Mouse (Mus musculus) G1E (cell line): ENCODE results near the gene Nectin1. TPM values are rescaled to one million over a fixed set of nuclear protein-coding genes. Genes with fewer than 3 reads are reported as not detected.

ENCODE experiments used
- ATAC-seq: 2 replicates; pipeline ENCODE4 v1.8.0; 2016; ENCODE audit warnings: mild to moderate bottlenecking; ENCODE audit not compliant: insufficient number of reproducible peaks, poor library complexity, low FRiP score, severe bottlenecking; ENCODE audit errors: extremely low read depth
- DNase-seq: peaks from one replicate; pipeline ENCODE4 v3.0.0; 2012; ENCODE audit warnings: low spot score
- H3K27me3 ChIP-seq: 2 replicates; pipeline ENCODE4 v1.6.1; 2012; ENCODE audit warnings: mild to moderate bottlenecking, low read length, inconsistent platforms; ENCODE audit not compliant: insufficient read depth
- H3K36me3 ChIP-seq: replicated peaks from 2 replicates; pipeline ENCODE3; 2012; ENCODE audit warnings: mild to moderate bottlenecking, inconsistent platforms
- H3K4me1 ChIP-seq: 2 replicates; pipeline ENCODE4 v1.6.1; 2012; ENCODE audit warnings: low read depth, low read length, inconsistent platforms, mixed read lengths; ENCODE audit not compliant: insufficient read depth
- H3K4me3 ChIP-seq: 2 replicates; pipeline ENCODE4 v1.5.1; 2012; ENCODE audit warnings: low read depth, mild to moderate bottlenecking, inconsistent platforms, low read length, moderate library complexity, mixed read lengths
- H3K9me3 ChIP-seq: replicated peaks from 2 replicates; pipeline ENCODE4 v1.6.1; 2012; ENCODE audit warnings: inconsistent platforms
- CTCF ChIP-seq: IDR thresholded peaks from 2 replicates; pipeline ENCODE4 v1.5.1; 2012; ENCODE audit warnings: low read depth, low read length, inconsistent platforms, mixed read lengths
- GATA1 ChIP-seq: IDR thresholded peaks from 2 replicates; pipeline ENCODE4 v1.6.1; 2012; ENCODE audit warnings: borderline replicate concordance, low read length, inconsistent platforms, mixed read lengths
- GATA2 ChIP-seq: IDR thresholded peaks from 2 replicates; pipeline ENCODE4 v1.6.1; 2012; ENCODE audit warnings: low read depth, low read length, inconsistent platforms, borderline replicate concordance
- POLR2AphosphoS5 ChIP-seq: IDR thresholded peaks from 2 replicates; pipeline ENCODE4 v1.6.1; 2012; ENCODE audit warnings: low read depth, low read length, inconsistent platforms; ENCODE audit not compliant: insufficient replicate concordance
- TAL1 ChIP-seq: conservative IDR thresholded peaks from 2 replicates; pipeline ENCODE4 v1.6.1; 2012; ENCODE audit warnings: low read depth, low read length, inconsistent platforms, mixed read lengths
- polyA plus RNA-seq: library from polyadenylated mRNA; stranded (reverse); fragments of >175 nt; gene quantifications from 2 replicates; pipeline ENCODE4 v1.2.3, GENCODE M21; 2012
- total RNA-seq, 2 experiments: library from RNA; stranded (forward) in 1 of 2; stranded (reverse) in 1 of 2; fragments of 200-1000 nt in 1 of 2; fragments of >200 nt in 1 of 2; fragmentation: Nextera tagmentation in 1 of 2; gene quantifications; 2 replicates each; pipeline ENCODE4 v1.2.3; 2014 to 2017

Gene Nectin1
- total and polyA plus RNA-seq, 3 experiments: 0.05 TPM; not detected in 2

DNA sequence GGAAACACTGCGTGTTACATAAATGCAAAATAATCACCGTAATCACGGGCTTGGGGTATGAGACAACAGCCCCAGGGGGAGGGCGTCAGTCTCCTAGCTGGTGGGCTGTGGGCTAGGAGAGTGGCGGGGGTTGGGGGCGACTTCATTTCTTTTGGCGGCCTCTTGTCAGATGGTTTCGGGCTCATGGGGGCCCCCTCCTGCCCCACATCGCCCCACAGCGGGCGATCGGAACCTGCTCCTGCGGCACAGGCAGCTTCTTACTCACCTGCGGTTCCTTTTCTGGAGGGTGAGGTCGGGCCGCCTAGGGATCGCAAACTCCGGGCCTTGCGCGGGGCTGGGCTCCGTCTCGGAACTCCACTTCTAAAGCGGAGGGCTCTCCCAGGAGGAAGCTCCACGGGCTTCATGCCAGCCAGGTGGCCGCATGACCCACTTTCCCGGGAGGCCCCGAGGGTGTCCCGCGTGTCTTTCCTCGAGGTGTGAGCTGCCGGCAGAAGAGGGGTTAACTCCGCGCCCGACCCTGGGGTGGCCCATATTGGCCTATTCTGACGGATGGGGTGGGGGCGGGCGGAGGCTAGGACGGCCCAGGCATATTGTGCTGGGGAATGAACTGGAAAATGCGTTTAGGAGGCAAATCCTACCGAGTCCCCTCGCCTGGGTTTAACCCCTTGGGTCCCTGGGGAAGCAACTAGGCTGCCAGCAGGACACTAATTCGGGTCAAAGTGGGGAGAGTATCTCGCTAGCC, 1.4 kb downstream of the Nectin1 start:
- H3K36me3 ChIP-seq: no peaks in the 10 kb centered on the region
- H3K27me3 ChIP-seq: no peaks in the 10 kb centered on the region; the same call in 1 of the 2 replicates
- H3K4me1 ChIP-seq: no peaks in the 10 kb centered on the region
- peaks cover 54% of the 10 kb centered on the region for H3K9me3 ChIP-seq
- H3K4me3 ChIP-seq: no peak overlapping the region
- ATAC-seq: no peak
- TF ChIP-seq GATA2 (no peak), TAL1 (no peak), GATA1 (no peak), CTCF (no peak), POLR2AphosphoS5 (no peak)
- no peak for DNase-seq

DNA sequence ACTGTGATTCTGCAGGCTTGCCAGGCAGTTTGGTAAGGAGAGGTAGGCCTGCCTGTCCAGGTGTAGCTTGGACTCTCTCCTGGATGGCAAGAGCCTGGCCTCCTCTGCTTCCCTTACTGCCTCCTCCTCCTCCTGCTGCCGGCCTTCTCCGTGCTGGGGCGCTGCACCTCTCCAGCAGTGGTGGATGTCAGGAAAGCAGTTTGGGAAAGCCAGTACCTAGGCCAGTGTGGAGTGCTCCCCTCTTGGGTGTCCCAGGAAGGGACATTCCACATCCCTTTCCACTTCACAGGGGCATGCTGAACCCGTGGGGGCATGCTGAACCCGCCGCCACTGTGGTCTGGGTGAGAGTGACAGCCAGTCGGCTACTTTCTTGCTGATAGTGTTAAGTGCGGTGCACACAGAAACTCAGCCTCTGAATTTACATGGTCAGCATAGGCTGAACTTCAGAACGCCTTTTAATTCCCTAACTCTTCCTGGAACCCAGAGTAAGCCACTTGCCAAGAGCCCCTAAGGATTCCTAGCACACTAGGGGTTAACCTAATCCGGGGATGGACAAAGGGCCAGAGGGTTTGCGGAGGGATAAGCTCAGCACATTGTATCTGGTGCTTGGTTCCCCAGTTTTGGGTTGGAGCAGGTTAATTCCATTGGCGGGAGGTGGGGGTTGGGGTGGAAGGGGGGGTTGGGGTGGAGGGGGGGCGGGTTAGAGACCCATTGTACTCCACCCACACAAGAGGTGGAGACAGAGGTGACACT, 2.3 kb downstream of the Nectin1 start:
- no peaks in the 10 kb centered on the region; the same call in 1 of the 2 replicates for H3K27me3 ChIP-seq
- TF ChIP-seq GATA1: no peak
- TF ChIP-seq POLR2AphosphoS5: no peak
- TF ChIP-seq CTCF: no peak
- no peak for TF ChIP-seq GATA2
- no peak for TF ChIP-seq TAL1
- no peak overlapping the region for H3K4me3 ChIP-seq
- no peak for DNase-seq
- peaks cover 61% of the 10 kb centered on the region for H3K9me3 ChIP-seq
- H3K36me3 ChIP-seq: no peaks in the 10 kb centered on the region
- no peaks in the 10 kb centered on the region for H3K4me1 ChIP-seq
- no peak for ATAC-seq

DNA sequence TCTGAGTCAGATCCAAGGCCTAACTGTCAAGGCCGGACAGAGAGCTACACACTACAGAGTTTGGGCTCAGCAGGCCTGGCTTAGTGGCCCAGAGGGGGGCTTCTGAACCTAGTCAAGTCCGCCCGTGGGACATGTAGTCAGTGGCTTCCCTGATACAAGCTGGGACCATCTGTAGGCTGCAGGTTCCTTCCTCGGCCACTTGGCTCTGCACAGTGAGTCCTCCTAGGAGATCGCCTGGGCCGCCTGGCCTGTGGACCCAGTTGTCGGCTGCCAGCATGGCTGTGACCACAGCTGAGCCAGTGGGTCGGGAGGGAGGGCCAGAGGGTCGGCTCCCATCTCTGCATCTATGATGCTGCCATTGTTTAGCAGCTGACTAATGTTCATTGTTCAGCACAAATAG, 3.9 kb downstream of the Nectin1 start:
- Histone ChIP-seq H3K27me3 (no peaks in the 10 kb centered on the region; the same call in 1 of the 2 replicates), H3K4me1 (no peaks in the 10 kb centered on the region), H3K4me3 (no peak overlapping the region), H3K9me3 (peaks cover 72% of the 10 kb centered on the region), H3K36me3 (no peaks in the 10 kb centered on the region)
- ATAC-seq: no peak
- TF ChIP-seq POLR2AphosphoS5: no peak
- TF ChIP-seq TAL1: no peak
- no peak for TF ChIP-seq GATA1
- no peak for TF ChIP-seq GATA2
- TF ChIP-seq CTCF: no peak
- DNase-seq: no peak

GRCm38 (mm10) chr9:43748519-43748918, 4.7 kb downstream of the Nectin1 start:
- TF ChIP-seq CTCF: no peak
- no peak for TF ChIP-seq GATA1
- no peak for TF ChIP-seq POLR2AphosphoS5
- TF ChIP-seq TAL1: no peak
- TF ChIP-seq GATA2: no peak
- Histone ChIP-seq H3K4me3 (no peak overlapping the region), H3K27me3 (no peaks in the 10 kb centered on the region; the same call in 1 of the 2 replicates), H3K4me1 (no peaks in the 10 kb centered on the region), H3K9me3 (peaks cover 67% of the 10 kb centered on the region), H3K36me3 (no peaks in the 10 kb centered on the region)
- DNase-seq: no peak
- no peak for ATAC-seq

DNA sequence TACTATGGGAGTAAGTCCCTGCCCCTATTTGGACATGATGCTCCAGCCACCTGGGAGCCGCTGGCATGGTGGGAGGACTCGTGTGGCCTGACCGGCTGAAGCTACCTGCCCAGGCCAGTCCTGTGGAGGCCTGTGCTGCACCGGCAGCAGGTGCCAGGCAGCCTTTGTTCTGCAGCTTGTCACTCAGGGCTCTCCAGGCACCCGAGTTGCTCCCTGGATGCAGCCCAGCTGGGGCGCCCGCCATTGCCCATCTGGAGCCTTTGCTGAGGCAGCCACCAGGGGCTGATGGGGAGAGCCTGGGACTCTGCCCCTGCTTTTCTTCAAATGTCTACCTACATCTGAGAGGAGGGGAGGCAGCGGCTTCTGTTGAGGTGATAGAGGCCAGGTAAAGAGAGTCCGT, 6.3 kb downstream of the Nectin1 start:
- no peaks in the 10 kb centered on the region; the same call in 1 of the 2 replicates for H3K27me3 ChIP-seq
- no peak for TF ChIP-seq GATA2
- TF ChIP-seq TAL1: no peak
- TF ChIP-seq POLR2AphosphoS5: no peak
- TF ChIP-seq GATA1: no peak
- no peak for TF ChIP-seq CTCF
- H3K4me1 ChIP-seq: no peaks in the 10 kb centered on the region
- peaks cover 63% of the 10 kb centered on the region for H3K9me3 ChIP-seq
- H3K36me3 ChIP-seq: no peaks in the 10 kb centered on the region
- ATAC-seq (no peak), DNase-seq (no peak)
- H3K4me3 ChIP-seq: no peak overlapping the region

DNA sequence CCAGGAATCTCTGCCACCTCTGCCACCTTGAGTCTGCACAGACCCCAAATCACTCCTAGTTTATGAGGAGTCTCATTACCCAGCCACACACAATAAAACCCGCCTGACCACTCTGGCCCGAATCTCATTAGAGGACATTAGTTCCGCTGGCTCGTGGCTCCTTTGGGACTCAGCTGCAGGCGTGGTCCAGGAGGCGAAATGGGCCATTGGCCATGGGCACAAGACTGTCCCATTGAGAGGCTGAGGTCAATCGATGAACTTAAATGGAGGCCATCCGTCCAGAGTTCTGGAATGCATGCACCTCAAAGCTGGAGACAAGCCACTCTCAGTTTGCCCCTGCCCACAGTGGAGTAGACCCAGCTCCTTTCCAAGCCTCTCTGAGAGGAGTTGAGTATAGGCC, 7.3 kb downstream of the Nectin1 start:
- Histone ChIP-seq H3K4me1 (no peaks in the 10 kb centered on the region), H3K4me3 (no peak overlapping the region), H3K9me3 (peaks cover 61% of the 10 kb centered on the region), H3K36me3 (no peaks in the 10 kb centered on the region), H3K27me3 (no peaks in the 10 kb centered on the region; the same call in 1 of the 2 replicates)
- no peak for TF ChIP-seq CTCF
- no peak for TF ChIP-seq GATA1
- TF ChIP-seq GATA2: no peak
- no peak for ATAC-seq
- no peak for DNase-seq
